Mouse (Mus musculus): ENCODE measurements around the gene Col5a1.

Col5a1 gene

GRCm38 (mm10) chr2:27981066-27981465 lies 94.8 kb downstream of the Col5a1 start:
- DNase-seq = no peak

- no peak for DNase-seq
Measured at GRCm38 (mm10) chr2:27981621-27982535, 95.7 kb downstream of the Col5a1 start.

- no peak for DNase-seq
Measured at GRCm38 (mm10) chr2:27983093-27983492, 96.9 kb downstream of the Col5a1 start.

DNA sequence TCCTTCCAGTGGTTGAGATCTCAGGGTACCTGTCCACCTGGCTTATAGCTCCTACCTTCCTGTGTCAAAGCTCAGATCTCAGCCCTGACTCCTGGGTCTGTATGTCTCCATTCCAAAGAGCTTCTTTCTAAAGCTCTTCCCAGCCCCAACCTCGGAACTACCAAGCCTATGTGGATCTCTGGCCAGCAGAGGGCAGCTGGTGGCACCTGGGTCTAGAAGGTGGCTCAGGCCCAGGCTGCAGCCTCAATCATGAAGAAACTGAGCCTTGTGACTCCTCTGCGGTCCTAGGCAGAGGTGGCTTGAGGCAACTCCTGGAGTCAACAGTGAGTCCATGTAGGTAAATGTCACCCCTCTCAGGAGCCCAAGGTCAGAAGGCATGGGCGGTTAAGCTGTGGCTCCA lies 97.7 kb downstream of the Col5a1 start:
- DNase-seq = peak; percentile 28

DNA sequence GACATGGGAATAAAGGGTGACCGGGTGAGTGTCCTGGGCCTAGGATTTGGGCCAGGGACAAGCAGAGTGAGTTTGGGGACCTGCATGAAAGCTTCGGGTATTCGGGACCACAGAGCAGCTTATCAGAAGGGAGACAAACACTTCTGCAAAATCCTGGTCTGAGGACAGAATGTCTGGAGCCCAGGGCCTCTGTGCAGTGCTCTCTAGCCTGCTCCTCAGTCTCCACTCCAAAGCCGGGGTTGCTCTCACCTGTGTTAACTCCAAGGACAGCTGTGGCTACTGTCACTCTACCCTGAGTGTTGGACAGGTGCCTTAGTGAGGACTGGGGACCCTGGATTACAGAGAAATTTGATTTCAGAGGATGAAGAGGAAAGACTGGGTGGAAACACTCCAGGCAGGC lies 100.5 kb downstream of the Col5a1 start:
- DNase-seq = no peak

DNA sequence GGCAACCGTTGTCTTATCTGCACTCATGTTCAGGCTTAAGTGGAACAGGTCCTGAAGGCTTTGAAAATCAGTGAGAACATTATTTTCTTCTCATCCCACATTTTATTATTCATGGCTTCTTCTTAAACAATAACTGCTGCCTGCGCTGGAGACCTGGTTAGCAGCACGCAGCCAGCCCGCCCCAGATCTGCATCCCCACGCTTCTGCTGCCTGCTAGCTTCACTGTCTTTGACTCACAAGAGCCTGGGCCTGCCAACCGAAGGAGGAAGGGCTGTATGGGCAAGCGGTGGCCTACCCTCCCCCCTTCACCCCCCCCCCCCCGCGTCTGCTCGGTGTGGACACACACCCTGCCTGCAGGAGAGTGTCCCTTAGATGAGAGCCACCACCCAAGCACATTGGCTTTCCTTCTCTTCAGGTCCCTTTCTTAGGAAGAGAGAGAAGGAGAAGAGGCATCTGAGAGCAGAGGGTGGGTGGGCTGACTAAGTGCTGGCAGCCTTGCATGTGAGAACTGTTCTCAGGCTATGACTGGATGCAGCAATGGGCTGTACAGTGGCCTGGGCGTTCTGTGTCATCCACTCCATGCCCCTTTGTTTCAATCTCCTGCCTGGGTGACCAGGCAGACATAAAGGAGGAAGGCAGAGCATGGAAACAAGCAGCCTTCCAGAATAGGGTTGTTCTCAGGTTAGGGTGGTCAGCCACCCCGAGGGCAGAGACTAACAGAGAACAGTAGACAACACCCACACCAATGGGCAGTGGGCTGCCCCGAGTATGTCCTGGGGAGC lies 104.4 kb downstream of the Col5a1 start:
- no peak for DNase-seq

- DNase-seq = no peak
Measured at GRCm38 (mm10) chr2:27993416-27993815, 107.2 kb downstream of the Col5a1 start.

GRCm38 (mm10) chr2:27999996-28000583 lies 113.9 kb downstream of the Col5a1 start:
- no peak for DNase-seq

DNA sequence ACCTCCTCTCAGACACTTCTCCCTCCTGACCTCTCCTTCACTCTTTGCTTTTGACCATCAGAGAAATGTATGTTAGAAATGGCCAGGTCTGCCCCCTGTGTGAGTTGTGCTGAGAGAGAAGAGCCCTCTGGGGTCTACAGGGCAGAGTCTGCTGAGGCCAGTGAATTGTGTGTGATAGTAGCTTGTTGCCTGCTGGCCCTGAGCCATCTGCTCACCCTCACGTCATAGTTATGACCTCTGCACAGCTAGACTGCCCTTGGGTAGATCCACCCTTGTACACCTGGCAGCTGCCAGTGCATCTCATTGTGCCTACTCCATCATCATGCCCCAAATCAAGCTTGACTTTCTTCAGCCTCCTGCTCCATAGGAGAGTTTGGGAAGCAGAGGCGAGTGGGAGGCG lies 114.4 kb downstream of the Col5a1 start:
- no peak for DNase-seq

DNA sequence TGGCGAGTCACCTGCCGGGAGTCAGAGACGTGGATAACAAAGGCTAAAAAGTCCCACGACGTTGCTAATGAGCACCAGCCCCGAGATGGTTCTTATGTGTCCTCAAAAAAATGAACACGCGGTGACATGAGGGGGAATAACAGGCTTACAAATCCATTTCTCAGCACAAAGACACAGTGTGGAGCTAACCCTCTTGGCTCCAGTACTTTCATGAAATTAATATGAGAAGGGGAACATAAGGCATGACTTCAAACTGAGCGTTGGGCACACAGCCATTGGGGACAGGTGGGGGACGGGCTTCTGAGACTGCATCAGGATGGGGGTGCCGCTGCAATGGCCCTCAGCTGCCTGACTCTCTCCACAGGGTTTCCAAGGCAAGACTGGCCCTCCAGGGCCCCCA lies 115.0 kb downstream of the Col5a1 start:
- no peak for DNase-seq

DNA sequence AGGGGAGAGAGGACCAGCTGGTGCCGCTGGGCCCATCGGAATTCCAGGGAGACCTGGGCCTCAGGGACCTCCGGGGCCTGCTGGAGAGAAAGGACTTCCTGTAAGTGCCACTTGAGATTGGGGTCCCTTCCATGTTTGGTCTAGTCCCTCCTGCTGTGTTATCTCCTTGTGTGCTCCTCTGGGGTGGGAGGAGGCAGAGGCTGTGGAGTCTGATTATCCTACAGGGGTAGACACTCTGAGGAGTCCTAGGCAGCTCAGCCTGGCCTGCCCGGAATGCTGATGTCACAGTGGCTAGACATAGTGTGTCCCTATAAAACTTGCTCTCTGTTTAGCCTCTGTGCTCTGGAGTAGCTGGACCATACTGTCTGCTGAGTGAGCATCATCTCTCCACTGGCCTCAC lies 119.0 kb downstream of the Col5a1 start:
- no peak for DNase-seq

- DNase-seq = peak; percentile 40
Measured at GRCm38 (mm10) chr2:28008261-28008660, 122.0 kb downstream of the Col5a1 start.

- no peak for DNase-seq
Measured at GRCm38 (mm10) chr2:28012367-28012766, 126.1 kb downstream of the Col5a1 start.

DNA sequence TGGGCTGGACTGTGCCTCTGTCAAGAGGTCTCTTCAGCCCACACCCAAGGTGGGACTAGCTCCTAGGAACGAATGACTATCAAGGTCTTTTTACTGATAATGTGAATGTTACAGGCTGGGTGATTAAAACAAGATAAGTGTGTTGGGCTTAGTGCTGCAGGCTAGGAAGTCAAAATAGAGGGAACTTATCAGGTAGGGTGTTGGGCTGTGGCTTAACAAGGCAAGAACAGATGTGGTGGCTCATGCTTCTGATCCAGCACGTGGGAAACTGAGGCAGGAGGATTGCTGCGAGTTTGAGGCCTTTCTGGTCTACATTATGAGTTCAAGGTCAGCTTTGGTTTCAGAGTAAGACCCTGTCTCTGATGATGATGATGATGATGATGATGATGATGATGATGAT lies 128.6 kb downstream of the Col5a1 start:
- DNase-seq = no peak

DNA sequence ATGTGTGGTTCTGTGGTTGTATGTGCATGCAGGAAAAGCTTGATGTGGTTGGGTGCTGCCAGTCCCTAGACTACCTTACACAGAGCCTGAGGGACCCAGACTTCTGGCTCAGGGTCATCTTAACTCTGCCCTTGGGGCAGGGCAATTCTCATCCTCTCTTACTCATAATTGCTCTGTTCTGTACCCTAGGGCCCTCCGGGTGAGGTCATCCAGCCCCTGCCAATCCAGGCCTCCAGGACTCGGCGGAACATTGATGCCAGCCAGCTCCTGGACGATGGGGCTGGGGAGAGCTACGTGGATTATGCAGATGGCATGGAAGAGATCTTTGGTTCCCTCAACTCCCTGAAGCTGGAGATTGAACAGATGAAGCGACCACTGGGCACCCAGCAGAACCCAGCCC lies 138.2 kb downstream of the Col5a1 start:
- no peak for DNase-seq

DNA sequence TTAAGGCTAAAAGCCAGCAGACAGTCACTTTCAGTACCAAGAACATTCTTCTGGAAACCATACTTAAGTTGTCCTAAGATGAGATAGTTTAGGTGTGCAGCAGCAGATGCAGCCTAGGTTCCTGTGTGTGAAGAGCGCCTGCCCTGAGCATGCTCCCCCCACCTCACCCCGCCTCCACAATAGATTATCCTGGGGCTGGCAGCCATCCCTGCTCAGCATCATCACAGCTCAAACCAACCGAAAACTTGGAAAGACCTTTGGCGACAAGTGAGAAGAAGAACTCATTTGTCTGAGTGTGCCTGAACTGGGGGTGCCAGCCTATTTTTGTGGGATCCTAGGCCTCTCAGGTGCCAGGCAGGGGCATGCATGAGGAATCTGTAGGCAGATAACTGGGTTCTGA lies 139.6 kb downstream of the Col5a1 start:
- DNase-seq = no peak

- DNase-seq = no peak
Measured at GRCm38 (mm10) chr2:28031860-28032259, 145.6 kb downstream of the Col5a1 start.

DNA sequence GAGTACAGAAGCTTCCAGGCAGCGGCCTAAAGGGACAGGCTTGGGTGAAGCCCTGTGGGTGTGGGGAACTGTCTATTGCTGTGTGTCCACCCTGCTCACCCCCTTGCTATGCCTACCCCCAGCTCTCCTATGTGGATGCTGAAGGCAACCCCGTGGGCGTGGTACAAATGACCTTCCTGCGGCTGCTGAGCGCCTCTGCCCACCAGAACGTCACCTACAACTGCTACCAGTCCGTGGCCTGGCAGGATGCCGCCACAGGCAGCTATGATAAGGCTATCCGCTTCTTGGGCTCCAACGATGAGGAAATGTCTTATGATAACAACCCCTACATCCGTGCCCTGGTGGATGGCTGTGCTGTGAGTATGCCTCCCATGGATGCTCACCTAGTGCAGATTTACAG lies 146.2 kb downstream of the Col5a1 start:
- DNase-seq = no peak

DNA sequence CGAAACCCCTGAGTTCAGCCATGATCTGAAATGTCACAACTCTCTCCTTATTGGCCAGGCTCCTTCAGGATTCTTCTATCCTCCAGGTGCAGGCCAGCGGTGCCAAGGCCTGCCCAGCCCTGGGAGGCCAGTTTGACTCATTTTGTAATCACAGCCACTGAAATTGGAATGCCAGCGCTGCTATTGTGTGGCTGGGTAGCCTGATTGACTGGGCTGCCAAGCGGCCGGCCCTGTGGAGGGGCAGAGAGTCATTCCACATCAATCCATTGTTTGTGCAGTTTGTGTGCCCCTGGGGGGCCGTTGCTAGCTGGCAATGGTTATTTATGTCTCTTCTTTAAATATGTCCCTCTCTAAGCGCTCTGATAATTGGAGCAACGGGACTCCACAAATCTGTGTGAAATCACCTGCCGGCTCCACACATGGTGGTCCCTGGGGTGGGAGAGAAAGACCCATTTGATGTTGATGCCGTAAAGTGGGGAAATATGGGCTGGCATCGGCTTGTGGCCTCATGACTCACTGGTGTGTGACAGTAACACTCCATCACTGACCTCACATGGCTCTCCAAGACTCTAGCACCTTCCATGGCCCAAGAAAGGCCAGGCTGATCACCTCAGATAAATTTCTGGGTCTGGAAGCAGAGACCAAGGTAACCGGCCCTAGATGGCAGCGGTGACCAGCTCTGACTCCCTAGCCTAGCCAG lies 147.9 kb downstream of the Col5a1 start:
- DNase-seq = no peak

- DNase-seq = no peak
Measured at GRCm38 (mm10) chr2:28036788-28037187, 150.6 kb downstream of the Col5a1 start.

DNA sequence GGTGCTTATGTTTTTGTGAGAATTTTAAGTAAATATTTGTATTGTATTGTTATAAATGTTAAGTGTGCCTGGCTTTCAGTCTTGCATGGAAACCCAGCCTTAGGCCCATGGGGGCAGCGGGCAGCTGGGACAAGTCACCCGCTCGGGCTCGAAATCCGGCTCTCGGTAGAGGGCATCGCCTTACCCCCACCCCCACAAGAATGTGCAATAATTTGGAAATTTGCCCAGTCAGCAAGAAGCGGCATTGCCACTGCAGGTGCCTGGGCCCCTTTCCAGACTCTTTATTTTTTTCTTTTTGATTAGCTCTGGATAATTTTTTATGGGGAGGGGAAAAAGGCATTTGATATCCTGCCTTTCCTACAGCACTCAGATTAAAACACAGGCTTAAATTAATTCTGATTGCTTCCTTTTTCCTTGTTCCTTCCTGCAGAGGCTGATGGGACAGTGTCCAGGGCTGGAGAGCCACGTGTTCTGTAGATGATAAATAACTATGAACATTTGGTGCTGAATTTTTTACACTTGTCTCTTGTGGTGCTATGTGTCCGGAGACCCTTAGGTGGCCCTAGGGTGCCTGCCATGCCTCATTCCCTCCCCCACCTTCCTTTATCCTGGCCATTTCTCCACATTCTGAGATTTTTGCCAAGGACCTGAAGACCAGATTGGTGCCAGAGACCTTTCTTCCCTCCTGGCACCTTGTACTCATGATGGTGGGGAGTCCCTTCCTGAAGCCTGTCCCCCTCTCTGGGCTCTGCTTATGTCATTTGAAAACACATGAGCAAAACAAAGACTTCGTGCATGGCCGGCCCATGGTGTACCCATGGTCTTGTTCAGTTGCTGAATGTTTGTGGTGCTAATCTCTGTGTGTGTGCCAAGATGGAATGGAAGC lies 151.5 kb downstream of the Col5a1 start:
- no peak for DNase-seq

All from lung, postnatal 10 days (tissue).